Mouse (Mus musculus) liver, embryonic 16.5 days (tissue): Measurements from ENCODE around the gene Pfn1. TPM values are rescaled to one million over a fixed set of nuclear protein-coding genes. Genes with fewer than 3 reads are reported as not detected.

Experiments used
- ATAC-seq: fragments of 200-750 bp; cut with Nextera tagmentation; 2 replicates; pipeline ENCODE4 v1.8.0; 2017; ENCODE audit warnings: low read depth, mild to moderate bottlenecking, moderate number of reproducible peaks, moderate library complexity
- H3K27ac ChIP-seq: fragments of 300-500 bp; sonication (generic); 2 replicates; pipeline ENCODE4 v1.5.1; 2014; ENCODE audit warnings: mild to moderate bottlenecking, low read length
- H3K27me3 ChIP-seq: fragments of 300-500 bp; sonication (generic); 2 replicates; pipeline ENCODE4 v1.6.1; 2014; ENCODE audit warnings: low read depth, low read length, mixed read lengths; ENCODE audit not compliant: control insufficient read depth, insufficient read depth
- H3K36me3 ChIP-seq: fragments of 300-500 bp; sonication (generic); 2 replicates; pipeline ENCODE4 v1.6.1; 2014; ENCODE audit warnings: mild to moderate bottlenecking; ENCODE audit not compliant: control insufficient read depth, insufficient read depth
- H3K4me1 ChIP-seq: fragments of 300-500 bp; sonication (generic); 2 replicates; pipeline ENCODE4 v1.6.1; 2014; ENCODE audit warnings: low read depth, low read length, mixed read lengths; ENCODE audit not compliant: control insufficient read depth
- H3K4me2 ChIP-seq: fragments of 300-500 bp; sonication (generic); 2 replicates; pipeline ENCODE4 v1.6.1; 2014; ENCODE audit warnings: low read depth, low read length, mixed read lengths
- H3K4me3 ChIP-seq: fragments of 300-500 bp; sonication (generic); 2 replicates; pipeline ENCODE4 v1.5.1; 2014; ENCODE audit warnings: low read depth, mild to moderate bottlenecking, low read length
- H3K9ac ChIP-seq: fragments of 300-500 bp; sonication (generic); 2 replicates; pipeline ENCODE4 v1.6.1; 2014; ENCODE audit warnings: low read depth, low read length
- H3K9me3 ChIP-seq: fragments of 300-500 bp; sonication (generic); replicated peaks from 2 replicates; pipeline ENCODE4 v1.6.1; 2016; ENCODE audit warnings: low read length; ENCODE audit not compliant: control insufficient read depth
- WGBS: fragments of 180-500 bp; shearing (Covaris S2); extraction: QIAGEN DNeasy Blood & Tissue Kit; methylation state at CpG from one replicate; pipeline ENCODE4 v1.1.7; 2014; ENCODE audit not compliant: insufficient replicate concordance; 5-methylcytosine and 5-hydroxymethylcytosine counted together
- polyA plus RNA-seq: library from polyadenylated mRNA; unstranded; fragments of >200 nt; fragmentation: Nextera tagmentation; extraction: Ambion mirVana; gene quantifications from 2 replicates; pipeline ENCODE4 v1.2.1, GENCODE M21; 2015

Pfn1 gene
- polyA plus RNA-seq, 1 experiment from 2014 or later: 965 TPM

DNA sequence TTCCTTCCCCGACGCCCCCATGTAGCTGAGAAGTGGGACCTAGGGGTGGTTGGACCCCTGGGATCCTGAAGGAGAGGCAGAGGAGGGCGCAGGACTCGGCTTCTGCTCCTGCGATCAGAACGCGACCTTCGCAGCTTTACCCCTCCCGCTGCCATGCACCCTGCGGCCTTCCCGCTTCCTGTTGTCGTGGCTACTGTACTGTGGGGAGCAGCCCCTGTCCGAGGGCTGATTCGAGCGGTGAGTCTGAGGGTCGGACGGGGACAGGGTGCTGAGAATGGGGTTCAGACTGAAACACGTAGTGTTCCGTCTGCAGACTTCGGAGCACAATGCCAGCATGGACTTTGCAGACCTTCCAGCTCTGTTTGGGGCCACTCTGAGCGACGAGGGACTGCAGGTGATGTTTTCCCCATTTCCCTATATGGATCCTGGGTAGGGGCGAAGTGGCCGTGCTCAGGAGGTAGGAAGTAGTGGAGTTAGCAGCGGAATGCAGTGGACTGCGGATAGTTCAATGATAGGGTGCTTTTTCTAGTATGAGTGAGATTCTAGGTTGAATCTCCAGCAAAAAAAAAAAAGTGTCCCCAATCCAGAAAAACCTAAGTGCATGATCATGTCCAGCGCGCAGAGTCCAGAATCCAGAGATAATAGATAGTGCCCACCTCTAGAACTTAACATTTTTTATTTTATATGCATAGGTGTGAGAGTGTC, 6.6 kb downstream of the Pfn1 start:
- no peaks in the 10 kb centered on the region for H3K9me3 ChIP-seq
- WGBS: 2% methylated on average over 28 of the region's 28 CpGs
- peak overlapping the region; percentile 96 for H3K9ac ChIP-seq
- H3K27ac ChIP-seq: peak overlapping the region; percentile 99
- ATAC-seq: peak; percentile 11; the same call in 1 of the 2 replicates
- H3K4me2 ChIP-seq: peak overlapping the region; percentile 79
- peak overlapping the region; percentile 97 for H3K4me3 ChIP-seq
- H3K4me1 ChIP-seq: peaks cover 63% of the 10 kb centered on the region
- peaks cover 52% of the 10 kb centered on the region for H3K36me3 ChIP-seq
- no peaks in the 10 kb centered on the region for H3K27me3 ChIP-seq

DNA sequence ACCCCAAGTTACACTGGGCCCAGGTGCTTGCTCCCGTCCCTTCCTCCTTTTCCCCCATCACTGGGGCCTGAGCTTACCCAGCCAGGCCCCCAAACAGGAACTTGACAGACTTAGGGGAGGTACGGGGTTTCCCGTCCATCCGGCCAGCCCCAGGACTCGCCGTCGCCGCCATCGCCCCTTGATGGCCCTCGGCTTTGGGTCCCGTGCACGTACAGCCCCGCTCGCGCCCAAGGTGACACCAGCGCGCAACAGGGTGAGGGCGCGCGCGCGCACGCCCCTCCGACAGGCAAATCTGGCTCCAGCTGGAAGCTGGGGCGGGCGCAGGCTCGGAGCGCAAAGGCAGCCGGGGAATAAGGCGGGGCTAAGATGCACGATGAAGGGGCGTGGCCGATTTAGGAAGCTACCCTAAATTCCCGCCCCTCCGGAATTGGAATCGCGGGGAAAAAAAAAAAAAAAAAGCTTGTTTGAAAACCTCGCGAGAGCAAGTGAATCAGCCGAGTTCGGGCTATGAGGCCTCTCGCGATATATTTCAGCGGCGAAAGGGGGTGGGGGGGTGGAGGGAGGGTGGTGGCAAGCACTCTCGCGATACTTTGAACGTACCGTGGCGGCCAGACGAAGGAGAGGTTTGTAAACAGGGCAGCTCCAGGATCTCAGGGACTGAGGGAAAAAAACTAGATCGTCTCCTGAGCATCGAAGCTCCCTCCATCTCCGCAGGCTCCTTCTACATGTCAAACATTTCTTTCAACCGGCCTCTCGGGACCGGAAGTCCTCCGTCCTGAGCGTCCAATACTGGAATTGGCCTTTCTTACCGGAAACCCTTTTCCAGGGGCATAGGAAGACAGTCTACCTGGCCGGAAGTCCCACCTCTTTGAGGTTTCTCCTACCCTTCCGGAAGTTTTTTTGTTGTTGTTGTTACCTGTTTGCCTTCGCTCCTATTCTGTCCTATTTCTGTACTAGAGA, 7.5 kb downstream of the Pfn1 start, which contains the start of the genes Rnf167 and Slc25a11:
Rnf167 (plus strand) TSS at position 545 of the 960 bp plus-strand sequence.
Slc25a11 (minus strand) TSS at position 789 of the 960 bp plus-strand sequence.
- Histone ChIP-seq H3K9ac (peak within 1 kb of the TSS; percentile 96), H3K9me3 (no peaks in the 10 kb centered on the region), H3K4me2 (peak within 1 kb of the TSS; percentile 93), H3K4me3 (peak within 1 kb of the TSS; percentile 97), H3K36me3 (peaks cover 44% of the 10 kb centered on the region), H3K27ac (peak within 1 kb of the TSS; percentile 99), H3K4me1 (peaks cover 54% of the 10 kb centered on the region), H3K27me3 (no peaks in the 10 kb centered on the region)
- peak; percentile 85 for ATAC-seq
- under 1% methylated on average over 63 of the region's 63 CpGs for WGBS

DNA sequence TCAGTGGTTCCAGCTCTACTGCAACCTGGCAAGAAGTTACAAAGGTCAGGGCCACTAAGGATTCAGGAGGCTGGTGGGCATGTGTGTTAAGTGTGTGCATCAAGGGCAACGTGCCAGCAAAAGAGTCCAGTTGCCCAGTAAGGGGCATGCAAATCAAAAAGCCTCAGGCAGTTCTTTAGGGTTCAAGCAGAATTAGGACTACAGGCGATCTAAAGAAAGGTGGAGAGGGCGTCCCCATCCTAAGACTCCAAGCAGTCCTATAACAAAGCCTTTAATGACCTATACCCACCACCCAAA, 8.2 kb downstream of the Pfn1 start:
- no peaks in the 10 kb centered on the region for H3K27me3 ChIP-seq
- H3K27ac ChIP-seq: peak overlapping the region; percentile 99
- no peak for ATAC-seq
- peak overlapping the region; percentile 93 for H3K4me2 ChIP-seq
- H3K9ac ChIP-seq: peak overlapping the region; percentile 93
- H3K4me1 ChIP-seq: peaks cover 47% of the 10 kb centered on the region
- H3K36me3 ChIP-seq: peaks cover 37% of the 10 kb centered on the region
- peak overlapping the region; percentile 97 for H3K4me3 ChIP-seq
- 16% methylated on average over 3 of the region's 3 CpGs for WGBS
- H3K9me3 ChIP-seq: no peaks in the 10 kb centered on the region

DNA sequence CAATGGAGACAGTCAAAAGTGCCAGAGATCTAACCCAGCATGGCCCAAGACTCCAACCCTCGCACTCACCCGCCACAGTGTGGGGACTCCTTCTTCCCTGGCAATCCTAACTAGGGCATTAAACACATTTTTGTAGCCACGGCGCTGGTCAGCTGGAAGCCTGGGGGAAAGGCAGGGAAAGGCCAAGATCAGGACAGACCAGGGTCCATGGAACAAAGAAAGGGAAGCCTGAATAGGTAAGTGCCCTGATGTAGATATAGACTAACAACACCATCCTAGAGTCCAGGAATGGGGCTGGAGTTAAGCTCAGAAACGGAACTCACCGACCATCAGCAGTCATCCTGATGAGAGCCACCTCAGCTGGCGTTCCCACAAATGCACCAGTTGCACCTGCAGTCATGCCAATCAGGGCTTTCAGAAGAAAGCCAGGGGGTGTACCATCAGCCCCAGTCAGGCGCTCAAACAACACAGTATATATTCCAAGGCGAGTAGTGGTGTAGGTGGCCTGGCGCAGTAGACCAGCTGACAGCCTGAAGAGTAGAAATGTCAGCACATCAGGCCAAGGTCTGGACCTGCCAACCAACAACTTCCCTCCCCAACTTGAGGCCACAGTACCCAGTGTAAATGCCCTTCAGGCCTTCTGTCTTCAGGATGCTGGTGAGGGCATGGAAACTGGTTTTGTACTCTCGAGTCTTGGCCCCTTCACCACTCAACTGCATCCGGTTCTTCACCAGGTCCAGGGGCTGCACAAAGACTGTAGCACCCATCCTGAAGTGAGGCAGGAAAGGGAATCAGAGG, 8.8 kb downstream of the Pfn1 start:
- H3K36me3 ChIP-seq: peaks cover 31% of the 10 kb centered on the region
- no peak for ATAC-seq
- no peaks in the 10 kb centered on the region for H3K9me3 ChIP-seq
- H3K9ac ChIP-seq: peak overlapping the region; percentile 93
- H3K27ac ChIP-seq: no peak overlapping the region; the same call in 1 of the 2 replicates
- H3K4me2 ChIP-seq: peak overlapping the region; percentile 93
- WGBS: 70% methylated on average over 12 of the region's 12 CpGs
- H3K4me1 ChIP-seq: peaks cover 41% of the 10 kb centered on the region
- peak overlapping the region; percentile 97 for H3K4me3 ChIP-seq
- H3K27me3 ChIP-seq: no peaks in the 10 kb centered on the region

DNA sequence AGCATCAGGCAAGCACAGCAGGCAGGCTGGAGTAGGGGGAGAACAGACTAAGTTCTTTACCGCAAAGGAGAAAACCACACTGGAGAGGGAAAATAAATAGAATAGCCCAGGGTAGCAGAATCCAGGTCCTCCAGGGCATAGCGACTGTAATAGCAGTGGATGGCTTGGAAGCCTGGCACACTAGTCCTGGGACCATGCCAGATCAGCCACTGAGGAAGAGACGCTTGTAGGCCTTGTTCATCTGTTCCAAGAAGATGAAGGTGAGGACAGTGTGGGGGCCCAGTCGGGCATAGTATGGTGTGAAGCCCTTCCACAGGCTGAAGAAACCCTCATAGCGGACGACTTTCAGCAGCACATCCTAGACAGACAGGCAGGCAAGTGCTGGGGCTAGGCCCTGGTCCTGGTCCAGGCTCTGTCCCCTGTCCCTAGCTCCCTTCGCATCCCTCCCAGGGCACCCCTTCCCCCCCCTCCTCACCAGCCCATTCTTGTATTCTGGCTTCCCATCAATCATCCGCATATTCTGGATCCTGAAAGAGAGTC, 9.8 kb downstream of the Pfn1 start:
- H3K36me3 ChIP-seq: peaks cover 21% of the 10 kb centered on the region
- no peak overlapping the region for H3K27ac ChIP-seq
- no peak for ATAC-seq
- H3K27me3 ChIP-seq: no peaks in the 10 kb centered on the region
- H3K4me2 ChIP-seq: no peak overlapping the region
- H3K4me3 ChIP-seq: no peak overlapping the region
- 85% methylated on average over 8 of the region's 8 CpGs for WGBS
- peaks cover 36% of the 10 kb centered on the region for H3K4me1 ChIP-seq
- H3K9ac ChIP-seq: no peak overlapping the region
- no peaks in the 10 kb centered on the region for H3K9me3 ChIP-seq

DNA sequence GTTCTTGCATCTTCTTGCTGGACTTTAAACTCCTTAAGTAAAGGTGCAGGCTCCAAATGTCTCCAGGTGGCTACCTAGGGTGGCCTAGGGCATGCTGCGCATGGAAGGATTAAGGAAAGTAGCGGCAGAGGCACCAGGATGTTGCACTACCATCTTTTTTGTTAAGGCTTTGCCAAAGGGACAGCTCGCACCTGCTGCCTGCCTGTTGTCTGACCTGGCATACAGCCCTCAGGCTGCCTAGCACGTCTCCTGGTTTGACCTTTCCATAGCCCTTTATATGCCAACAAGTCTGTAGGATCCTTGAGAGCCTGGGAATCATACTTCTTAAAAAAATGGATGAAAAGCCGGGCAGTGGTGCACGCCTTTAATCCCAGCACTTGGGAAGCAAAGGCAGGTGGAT, 11.4 kb downstream of the Pfn1 start:
- WGBS: 81% methylated on average over 6 of the region's 6 CpGs
- Histone ChIP-seq H3K9me3 (no peaks in the 10 kb centered on the region), H3K4me2 (no peak overlapping the region)

DNA sequence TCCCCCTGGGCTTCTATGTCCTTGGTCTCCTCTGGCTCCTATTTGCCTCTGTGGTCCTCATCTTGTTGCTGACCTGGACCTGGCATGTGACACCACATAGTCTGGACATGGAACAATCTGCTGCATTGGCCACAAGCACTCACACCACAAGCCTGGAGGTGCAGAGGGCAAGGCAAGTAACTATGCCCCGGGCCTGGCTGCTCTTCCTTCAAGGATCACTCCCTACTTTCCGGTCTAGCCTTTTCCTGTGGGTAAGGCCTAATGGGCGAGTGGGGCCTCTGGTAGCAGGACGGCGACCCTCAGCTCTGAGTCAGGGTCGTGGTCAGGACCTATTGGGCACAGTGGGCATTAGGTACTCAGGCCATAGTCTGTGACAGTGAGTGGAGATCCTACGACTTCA, 13.2 kb downstream of the Pfn1 start:
- ATAC-seq: no peak
- H3K27ac ChIP-seq: no peak overlapping the region

More for the DNA sequence above, 11.4 kb downstream of the Pfn1 start:
- Histone ChIP-seq H3K4me3 (no peak overlapping the region), H3K27me3 (no peaks in the 10 kb centered on the region), H3K4me1 (peaks cover 36% of the 10 kb centered on the region), H3K27ac (no peak overlapping the region), H3K36me3 (peaks cover 13% of the 10 kb centered on the region), H3K9ac (no peak overlapping the region)
- no peak for ATAC-seq

DNA sequence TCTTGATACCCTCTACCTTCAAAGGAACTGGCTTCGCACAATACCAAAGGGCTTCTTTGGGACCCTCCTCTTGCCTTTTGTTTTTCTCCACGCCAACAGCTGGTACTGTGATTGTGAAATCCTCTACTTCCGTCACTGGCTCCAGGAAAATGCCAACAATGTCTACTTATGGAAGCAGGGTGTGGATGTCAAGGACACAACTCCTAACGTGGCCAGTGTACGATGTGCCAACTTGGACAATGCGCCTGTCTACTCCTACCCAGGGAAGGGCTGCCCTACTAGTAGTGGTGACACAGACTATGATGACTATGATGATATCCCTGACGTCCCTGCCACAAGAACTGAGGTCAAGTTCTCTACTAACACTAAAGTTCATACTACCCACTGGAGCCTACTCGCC, 14.5 kb downstream of the Pfn1 start:
- ATAC-seq: no peak
- Histone ChIP-seq H3K36me3 (peaks cover 11% of the 10 kb centered on the region), H3K27me3 (no peaks in the 10 kb centered on the region), H3K9ac (no peak overlapping the region), H3K4me3 (no peak overlapping the region), H3K4me1 (peaks cover 26% of the 10 kb centered on the region), H3K4me2 (0 out of 2 replicates have a peak overlapping the region, but pooled peaks have one; percentile 56), H3K9me3 (no peaks in the 10 kb centered on the region), H3K27ac (no peak overlapping the region)
- WGBS: 70% methylated on average over 8 of the region's 8 CpGs

More for the DNA sequence above, 13.2 kb downstream of the Pfn1 start:
- Histone ChIP-seq H3K9me3 (no peaks in the 10 kb centered on the region), H3K4me1 (peaks cover 39% of the 10 kb centered on the region), H3K27me3 (no peaks in the 10 kb centered on the region), H3K9ac (no peak overlapping the region), H3K4me2 (no peak overlapping the region), H3K4me3 (no peak overlapping the region), H3K36me3 (peaks cover 13% of the 10 kb centered on the region)
- WGBS: 54% methylated on average over 7 of the region's 7 CpGs
